Mouse (Mus musculus) thymus, postnatal 0 days (tissue): ENCODE data around the gene Rab43. TPM values are rescaled to one million over a fixed set of nuclear protein-coding genes. Genes with fewer than 3 reads are reported as not detected.
"Not testable (repeated sequence)": the region's sequence is repeated elsewhere in the genome, so short reads cannot be mapped to it uniquely, and the experiment has no call there.

Experiments used
- DNase-seq: peaks from one replicate; pipeline ENCODE4 v3.0.0-alpha.2; 2015; ENCODE audit warnings: low spot score
- polyA plus RNA-seq: library from polyadenylated mRNA; unstranded; fragments of >200 nt; fragmentation: Nextera tagmentation; extraction: Ambion mirVana; gene quantifications from 2 replicates; pipeline ENCODE4 v1.2.1, GENCODE M21; 2015

The Rab43 gene
- polyA plus RNA-seq, 1 experiment from 2014 or later, result 11.7 TPM

- no peak for DNase-seq
Observed at GRCm38 (mm10) chr6:87787108-87787890, 24.7 kb downstream of the Rab43 start.

DNA sequence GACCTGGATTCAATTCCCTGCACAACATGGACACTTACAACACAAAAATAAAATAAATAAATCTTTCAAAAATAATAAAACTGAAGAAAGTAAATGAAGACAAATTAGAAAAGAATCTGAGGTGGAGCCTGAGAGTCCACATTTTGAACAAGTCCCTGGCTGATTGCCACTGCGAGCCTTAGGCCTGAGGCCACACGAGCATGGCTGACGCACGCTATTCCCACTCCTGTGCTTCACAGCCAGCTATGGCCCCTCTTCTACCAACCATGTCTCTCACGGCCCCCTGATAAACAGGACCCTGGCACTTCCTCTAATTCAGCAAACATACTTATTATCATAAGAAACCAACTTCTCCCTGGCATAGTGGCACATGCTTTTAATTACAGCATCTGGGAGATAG lies 25.3 kb downstream of the Rab43 start:
- DNase-seq, result no peak

DNA sequence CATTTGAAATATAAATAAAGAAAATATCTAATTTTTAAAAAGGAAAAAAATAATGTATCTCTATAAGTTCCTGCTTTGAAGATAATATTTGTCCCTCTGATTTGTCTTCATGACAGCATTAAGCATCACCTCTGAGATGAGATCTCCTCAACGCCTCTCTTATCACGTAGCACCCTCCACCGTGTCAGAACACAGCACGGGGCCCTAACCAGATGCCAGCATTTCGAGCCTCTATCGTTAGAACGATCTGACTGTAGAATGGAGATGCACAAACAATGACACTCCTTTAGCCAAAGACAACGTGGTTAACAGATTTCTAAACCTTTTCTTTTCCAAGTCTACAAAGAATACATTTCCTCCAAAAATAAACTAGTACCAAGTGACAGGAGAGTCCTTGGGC lies 27.9 kb downstream of the Rab43 start:
- DNase-seq, result no peak

DNA sequence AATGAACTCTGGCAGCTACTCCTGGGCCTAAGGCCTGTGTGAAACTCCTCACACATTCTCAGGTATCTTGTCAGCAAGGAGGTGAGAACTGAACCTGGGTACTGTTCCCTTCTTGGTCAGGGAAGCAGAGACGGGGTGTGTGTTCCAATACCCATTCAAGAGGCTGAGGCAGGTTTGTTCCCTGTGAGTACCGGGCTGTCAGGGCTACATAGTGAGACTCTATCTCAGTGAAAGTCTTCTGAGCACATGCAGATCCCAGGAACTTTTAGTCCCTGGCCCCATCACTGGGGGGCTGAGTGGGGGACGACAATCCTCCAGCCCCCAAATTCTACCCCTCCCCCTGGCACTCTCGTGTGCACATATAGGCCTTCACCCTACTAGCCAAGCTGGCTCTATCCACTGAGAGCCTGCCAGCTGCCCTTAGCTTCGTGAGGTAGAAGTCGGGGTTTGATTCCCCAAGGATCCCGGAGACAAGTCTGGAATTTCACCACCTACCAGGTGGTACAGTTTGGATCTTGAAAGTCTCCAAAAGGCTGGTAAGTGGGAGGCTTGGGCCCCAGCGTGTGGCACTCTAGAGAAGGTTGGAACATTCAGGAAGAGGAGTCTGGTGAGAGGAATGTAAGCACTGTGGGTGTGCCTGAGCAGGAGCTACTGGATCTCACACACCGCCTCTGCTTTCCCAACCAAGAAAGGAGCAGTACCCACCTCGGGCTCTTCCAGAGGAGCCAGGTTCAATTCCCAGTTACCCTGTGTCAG lies 31.2 kb downstream of the Rab43 start:
- no peak for DNase-seq

GRCm38 (mm10) chr6:87779174-87780165 lies 32.5 kb downstream of the Rab43 start:
- DNase-seq, result no peak

DNA sequence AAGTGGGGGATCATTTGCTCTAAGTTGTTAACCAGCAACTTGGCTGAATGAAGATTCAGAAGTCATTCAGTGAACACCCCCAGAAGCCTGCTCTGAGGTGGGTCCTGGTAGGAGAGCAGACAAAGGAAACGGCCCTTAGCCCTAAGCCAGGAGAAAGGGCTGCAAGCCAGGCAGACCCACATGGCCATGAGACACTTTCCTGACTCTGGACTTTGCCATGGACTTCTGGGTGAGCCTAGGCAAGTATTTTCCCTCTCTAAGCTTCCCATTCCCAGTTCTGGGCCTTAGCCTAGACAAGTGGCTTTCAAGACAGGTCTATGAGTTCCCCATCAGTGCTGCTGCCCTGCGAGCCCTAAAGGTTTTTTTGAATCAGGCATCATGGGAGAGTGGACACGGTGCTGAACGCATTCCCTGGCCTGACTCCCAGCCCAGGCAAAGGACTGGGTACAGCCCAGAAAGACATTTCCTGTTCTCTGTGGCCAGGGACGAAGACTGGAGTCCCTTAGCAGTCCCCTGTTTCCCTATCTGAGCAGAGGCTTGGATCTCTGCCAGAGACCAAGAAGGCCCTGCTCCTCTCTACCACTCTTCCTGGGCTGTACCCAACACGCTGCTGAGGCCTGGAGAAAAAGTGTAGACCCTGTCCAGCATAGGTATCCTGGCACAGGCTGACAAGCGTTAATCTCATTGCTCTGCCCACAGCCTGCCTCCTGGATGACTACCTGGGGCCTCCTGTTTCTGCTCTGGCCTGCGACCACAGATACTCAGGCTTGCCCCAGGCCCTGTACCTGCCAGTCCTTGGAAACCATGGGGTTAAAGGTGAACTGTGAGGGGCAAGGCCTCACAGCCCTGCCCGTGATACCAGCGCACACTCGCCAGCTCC lies 33.4 kb downstream of the Rab43 start:
- DNase-seq, result no peak

DNA sequence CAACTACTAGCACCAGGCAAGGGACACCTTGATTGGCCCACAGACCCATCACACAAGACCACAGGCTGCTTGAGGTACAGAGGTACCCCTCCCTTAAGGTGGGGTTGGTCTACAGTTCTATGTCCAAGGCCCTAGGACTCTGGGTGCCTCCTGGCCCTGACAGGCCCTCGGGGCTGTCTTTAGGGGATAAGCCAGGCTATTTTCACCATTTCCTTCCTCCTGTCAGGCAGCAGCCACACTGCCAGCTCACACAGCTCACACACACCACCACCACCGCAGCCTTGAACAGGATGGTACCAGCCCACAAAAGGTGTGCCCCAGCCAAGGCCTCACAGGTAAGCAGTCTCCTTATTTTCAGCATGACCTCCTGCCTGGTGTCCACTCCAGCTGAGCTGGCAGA lies 34.1 kb downstream of the Rab43 start, which contains the start of gene Gp9:
TSS of gene Gp9 (plus strand) at position 231 of the 400 bp plus-strand sequence.
- no peak for DNase-seq

- no peak for DNase-seq
Observed at GRCm38 (mm10) chr6:87776663-87777062, 35.3 kb downstream of the Rab43 start.

- DNase-seq, result no peak
Observed at GRCm38 (mm10) chr6:87775588-87776245, 36.2 kb downstream of the Rab43 start.

DNA sequence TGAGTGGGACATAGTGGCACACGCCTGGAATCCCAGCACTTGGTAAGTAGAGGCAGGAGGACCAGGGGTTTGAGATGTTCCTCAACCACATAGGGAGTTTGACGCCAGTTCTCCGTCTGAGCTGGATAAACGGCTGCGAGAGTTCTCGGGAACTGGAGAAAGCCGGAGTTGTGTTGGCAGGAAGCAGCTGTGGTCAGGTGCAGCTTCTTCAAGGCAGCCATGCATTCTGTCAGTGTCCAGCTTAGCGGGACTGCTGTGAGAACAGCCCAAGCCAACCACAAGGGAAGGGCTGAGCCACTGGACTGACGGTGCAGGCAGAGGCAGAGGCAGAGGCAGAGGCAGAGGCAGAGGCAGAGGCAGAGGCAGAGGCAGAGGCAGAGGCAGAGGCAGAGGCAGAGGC lies 37.1 kb downstream of the Rab43 start:
- no peak for DNase-seq

- no peak for DNase-seq
Observed at GRCm38 (mm10) chr6:87774466-87774865, 37.5 kb downstream of the Rab43 start.

DNA sequence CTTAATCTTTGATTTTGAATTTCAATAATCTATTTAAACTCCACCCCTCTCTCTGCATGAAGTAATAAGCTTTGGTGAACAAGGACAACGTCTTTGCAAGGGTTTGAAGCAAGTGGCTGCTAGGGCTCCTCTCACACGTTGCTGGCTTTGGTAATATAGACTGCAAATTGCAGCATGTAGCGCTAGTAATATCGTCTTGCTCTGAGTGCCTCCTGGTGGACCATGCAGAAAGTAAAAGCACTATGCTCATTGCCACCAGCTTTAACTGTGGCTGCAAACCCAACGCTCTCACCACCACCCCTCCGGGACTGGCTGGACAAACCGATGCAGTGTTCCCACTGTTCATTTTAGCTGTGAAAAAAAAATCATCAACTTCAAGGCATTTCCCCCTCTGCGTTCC lies 41.3 kb downstream of the Rab43 start:
- no peak for DNase-seq

- DNase-seq, result not testable (repeated sequence)
Observed at GRCm38 (mm10) chr6:87764296-87764695, 47.7 kb downstream of the Rab43 start.

DNA sequence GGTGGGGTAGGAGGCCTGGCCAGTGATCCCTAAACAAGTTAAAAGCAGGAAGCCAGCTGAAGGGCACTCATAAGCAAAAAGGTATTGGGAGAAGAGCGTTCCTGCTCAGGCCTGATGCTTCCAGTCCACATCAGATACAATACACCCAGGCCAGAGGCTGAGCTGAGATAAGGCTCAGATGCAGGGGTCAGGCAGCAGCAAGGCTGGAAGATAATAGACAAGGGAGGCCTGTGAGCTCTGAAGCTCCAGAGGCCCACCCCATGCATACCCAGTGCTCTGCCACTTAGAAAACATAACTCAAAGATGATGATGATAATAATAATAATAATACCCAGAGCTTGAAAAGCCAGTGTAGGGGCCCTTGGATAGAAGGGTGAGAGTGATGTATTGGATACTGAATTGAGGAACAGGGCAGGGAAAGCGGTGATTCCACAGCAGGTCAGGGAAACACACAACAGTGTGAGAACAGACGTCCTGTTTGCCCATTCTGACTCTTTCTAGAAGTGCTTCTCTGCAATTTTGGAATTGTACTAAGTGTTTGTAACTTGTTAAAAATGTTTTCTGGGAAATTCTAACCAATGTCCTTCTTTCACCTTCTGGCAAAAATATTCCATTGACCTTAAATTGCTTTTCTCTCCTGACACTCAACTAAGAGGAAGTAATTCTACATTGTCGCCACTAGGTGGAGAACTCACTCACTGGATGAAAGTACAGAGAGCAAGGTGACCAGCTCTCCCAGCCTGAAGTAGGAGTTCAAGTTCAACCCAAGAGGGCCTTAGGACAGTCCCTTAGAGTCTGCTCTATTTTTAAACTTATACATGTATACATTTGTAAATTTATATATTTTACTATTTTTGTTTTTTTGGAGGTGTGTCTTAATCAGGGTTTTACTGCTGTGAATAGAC lies 48.3 kb downstream of the Rab43 start:
- DNase-seq, result peak; percentile 28

DNA sequence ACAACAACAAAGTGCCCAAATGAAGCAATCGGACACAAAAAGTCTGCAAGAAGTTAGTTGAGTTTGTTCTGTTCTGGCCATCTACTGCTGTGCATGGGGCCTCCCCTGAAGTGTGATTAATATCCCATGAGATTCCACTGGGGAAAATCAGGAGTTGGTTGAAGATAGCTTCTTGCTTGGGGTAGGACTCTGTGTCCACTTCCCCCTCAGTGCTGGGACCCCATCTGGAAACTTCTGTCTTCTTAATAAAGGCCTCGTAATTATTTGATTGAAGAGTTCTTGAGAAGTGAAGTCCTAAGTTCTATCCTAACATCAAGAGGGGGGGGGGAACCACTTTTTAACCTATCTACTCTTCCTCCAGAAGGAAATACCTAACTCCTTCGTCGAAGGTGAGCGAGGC lies 49.8 kb downstream of the Rab43 start:
- no peak for DNase-seq

DNA sequence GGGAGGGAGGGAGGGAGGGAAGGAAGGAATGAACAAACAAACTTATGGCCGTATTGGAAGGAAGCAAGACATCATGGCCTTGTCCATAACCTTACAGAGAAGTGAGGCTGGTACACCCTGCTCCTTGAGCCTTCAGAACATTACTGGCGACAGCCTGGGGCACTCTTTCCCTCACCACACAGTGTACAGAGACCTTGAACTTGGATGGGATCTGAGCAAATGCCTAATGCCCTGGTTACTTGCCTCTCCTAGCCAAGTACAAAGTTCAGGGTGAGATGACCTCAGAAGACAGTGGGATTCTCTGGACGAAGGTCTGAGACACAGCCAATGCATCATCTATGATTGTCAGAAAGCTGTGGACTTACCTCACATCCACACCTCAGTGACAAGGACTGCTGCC lies 52.1 kb downstream of the Rab43 start:
- no peak for DNase-seq

GRCm38 (mm10) chr6:87759404-87759803 lies 52.6 kb downstream of the Rab43 start:
- no peak for DNase-seq

- DNase-seq, result no peak
Observed at GRCm38 (mm10) chr6:87756896-87757295, 55.1 kb downstream of the Rab43 start.

DNA sequence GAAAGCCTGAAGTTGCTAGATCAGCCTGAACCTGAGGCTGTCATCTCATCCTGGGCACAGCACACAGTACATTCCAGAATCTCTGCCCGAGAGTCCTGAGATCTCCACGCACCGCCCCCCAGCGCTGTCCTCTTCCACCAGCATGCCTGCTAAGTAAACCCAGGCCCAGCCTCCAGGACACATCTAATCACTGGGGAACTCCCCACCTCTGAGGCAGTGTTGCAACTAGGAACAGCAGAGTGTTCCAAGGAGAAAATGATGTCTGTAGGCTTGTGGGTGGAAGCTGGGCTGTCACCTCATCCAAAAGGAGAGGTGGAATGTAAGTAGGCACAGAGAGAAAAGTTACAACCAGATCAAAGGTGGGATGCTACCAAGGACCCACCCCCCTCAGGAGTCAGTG lies 56.8 kb downstream of the Rab43 start:
- no peak for DNase-seq
